Mouse (Mus musculus) kidney, adult 9 months (tissue): ENCODE results near the gene Itgb5.
A peak's percentile ranks its signal among the peaks of the same experiment; 100 is the strongest.

Experiments
- DNase-seq: peaks from one replicate; pipeline ENCODE4 v3.0.0; 2022

Itgb5 gene

DNA sequence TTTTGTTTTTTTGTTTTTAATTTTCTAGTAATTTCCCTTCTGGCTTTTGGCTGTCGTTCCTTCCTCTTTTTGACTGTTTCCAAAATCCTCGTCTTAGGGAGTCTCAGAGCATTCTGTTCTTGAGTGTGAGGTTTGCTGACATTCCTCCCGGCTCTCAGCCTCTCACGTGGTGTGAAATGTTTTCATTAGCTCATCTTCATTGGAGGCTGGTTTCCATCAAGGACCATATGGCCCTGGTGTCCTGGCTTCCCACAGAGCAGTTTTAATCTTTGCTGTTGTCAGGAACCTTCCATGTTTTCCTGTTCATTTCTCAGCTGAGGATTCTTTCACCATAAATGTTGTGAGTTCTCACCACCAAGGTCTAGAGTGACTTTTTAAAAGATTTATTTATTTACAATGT lies 50.1 kb downstream of the Itgb5 start:
- no peak for DNase-seq

DNA sequence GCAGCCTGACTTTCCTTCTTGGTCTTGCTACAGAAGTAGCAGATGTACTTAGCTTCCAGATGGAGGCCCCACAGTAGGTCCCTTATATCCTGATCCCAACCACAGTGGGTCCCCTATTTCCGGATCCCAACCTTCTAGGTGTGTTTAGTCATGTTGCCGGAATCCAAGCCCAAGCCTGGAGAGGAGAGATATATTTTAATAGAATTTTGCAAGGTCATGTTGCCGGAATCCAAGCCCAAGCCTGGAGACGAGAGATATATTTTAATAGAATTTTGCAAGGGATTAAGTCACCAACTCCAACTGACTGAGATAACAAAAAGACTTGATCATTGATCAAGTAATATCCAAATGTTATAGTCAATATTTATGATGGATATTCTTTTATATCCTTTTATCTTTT lies 51.3 kb downstream of the Itgb5 start:
- no peak for DNase-seq

- DNase-seq: peak; percentile 91
Measured at GRCm38 (mm10) chr16:33882540-33882939, 53.1 kb downstream of the Itgb5 start.

DNA sequence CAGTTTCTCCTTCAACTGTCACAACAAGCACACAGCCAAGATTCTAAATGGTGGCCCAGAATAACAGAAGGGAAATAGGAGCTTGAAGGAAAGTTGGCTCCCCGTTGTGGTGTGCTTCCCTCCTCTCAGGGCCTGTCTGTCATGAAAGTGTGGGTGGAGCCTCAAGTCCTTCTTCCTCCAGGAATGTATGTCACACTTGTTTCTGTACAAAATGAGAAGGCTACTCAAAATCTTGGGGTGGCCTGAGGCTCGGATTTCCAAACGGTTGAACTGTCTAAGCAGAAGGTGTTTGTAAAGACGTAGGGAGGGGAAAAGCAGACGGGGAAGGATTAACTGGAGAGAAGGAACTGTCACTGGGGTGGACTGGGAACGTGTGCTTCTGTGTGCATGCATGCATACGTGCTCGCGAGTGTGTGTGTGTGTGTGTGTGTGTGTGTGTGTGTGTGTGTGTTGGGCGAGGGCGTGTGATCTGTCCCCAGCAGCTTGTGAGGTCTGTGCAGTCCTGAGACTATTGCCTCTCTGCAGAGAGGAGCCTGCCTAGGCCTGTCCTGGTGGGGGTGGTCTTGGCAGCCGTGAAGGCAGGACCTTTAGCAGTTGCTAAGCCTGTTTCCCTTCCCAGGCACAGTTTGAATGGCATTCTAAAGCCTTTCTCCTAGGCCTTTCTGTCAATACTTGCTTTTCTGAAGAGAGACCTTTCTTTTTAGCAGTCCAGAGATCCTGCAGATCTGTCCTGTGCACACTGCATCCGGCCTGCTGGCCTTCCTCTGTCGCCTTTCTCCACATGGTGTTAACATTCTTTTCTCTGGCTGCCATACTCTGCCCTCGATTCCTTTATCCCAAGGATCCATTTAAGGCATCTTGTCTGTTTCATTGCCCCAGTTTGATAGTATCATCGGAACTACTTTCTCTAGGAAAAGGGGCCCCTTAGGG lies 53.8 kb downstream of the Itgb5 start:
- DNase-seq: no peak

GRCm38 (mm10) chr16:33884201-33884600 lies 54.7 kb downstream of the Itgb5 start:
- peak; percentile 70 for DNase-seq

DNA sequence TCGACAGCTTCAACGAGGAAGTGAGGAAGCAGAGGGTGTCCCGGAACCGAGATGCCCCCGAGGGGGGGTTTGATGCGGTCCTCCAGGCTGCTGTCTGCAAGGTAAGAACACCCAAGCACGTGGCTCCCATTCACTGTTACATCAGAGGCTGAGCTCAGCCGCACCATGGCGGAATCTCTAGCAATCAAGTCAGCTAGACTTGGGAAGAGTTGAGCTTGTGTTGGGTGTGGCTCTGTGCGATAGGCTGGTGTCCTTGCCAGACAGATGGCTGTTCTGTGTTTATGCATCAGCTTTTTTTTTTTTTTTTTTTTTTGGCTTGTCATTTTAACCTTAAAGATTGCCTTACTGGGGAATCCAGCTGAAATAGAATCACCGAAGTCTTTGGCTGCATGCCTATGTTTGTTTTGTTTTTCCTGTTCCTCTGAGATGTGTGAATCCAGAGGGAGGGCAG lies 55.6 kb downstream of the Itgb5 start:
- peak; percentile 58 for DNase-seq

DNA sequence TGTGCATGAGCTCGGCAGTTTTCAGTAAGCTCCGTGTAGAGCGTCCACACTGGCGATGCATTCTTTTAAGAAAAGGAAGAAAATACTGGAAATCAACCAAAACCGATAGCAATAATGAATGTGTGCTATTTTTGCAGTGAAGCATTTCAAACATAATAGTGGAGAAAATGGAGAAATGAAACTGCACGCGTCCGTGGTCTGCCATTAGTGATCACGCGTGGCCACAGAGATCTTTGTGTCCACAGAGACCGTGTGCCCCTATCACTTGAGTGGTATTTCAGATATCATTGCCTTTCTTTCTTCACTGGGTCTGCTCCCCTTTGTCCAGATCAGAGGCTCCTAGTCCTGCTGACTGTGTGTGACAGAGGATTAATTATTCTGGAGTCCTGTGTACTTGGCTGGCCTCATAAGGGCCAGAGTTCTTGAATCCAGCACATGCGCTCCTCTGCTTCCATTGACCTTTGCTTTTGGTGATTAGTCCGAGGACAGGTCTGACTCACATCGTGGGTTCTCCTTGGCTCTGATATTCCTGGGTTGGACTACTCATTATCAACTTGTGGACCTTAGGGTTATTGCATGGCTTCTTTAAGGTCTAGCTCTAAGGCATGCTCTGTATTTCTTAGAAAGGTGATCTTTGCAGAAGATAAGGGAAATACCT lies 56.3 kb downstream of the Itgb5 start:
- peak; percentile 91 for DNase-seq

GRCm38 (mm10) chr16:33886665-33887064 lies 57.2 kb downstream of the Itgb5 start:
- DNase-seq: no peak

- peak; percentile 80 for DNase-seq
Measured at GRCm38 (mm10) chr16:33887981-33888380, 58.5 kb downstream of the Itgb5 start.

- no peak for DNase-seq
Measured at GRCm38 (mm10) chr16:33889000-33889607, 59.6 kb downstream of the Itgb5 start.

DNA sequence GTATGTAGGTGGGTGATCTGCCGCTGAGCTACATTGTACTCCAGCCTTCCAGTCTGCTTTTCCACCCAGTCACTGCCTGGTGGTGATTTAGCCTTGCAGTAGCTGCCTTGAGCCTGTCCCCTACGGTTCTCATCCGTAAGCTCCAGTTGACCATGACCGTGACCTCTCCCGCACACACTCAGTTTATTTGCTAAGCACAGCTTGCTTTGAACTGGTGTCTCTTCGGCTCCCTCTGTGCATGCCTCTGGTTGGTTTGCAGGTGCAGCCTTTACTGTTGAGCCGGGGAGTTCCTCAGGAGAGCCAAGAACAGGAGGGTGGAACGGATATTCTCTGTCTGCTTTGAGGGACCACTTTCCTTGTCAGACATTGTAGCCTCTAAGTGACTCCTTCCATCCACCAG lies 61.6 kb downstream of the Itgb5 start:
- peak; percentile 55 for DNase-seq

DNA sequence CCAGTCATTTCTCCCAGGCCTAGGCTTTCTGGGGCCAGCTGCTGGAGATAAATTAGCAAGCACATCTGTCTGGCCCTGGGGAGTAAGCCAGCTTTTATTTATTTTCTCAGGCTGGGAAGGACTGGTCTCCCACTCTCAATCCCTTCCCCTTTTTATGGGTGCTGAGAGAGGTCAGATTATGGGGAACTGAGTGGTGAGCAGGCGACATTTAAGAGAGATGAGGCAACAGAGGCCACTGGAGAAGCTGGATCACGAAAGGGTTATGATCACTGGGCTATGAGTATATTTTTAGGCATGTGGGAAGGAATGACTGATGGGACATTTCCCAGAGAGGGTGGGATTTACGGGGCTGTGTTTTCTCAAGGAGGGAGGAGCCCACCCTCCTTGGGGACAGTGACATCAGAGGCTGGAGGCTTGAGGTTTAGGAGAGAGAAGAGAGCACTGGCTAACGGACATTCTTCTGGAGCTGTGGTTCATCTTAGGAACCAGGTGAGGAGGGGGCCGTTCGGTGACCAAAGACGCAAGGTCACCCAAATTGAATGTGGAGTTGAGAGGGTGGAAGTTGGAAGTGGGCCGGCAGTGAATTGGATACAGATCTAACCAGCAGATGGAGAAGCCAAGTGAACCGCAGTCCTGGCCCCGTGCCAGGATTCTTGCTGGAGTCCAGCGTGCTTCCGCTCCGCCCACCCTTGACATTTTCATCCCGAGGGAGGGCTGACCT lies 62.3 kb downstream of the Itgb5 start:
- DNase-seq: peak; percentile 94

DNA sequence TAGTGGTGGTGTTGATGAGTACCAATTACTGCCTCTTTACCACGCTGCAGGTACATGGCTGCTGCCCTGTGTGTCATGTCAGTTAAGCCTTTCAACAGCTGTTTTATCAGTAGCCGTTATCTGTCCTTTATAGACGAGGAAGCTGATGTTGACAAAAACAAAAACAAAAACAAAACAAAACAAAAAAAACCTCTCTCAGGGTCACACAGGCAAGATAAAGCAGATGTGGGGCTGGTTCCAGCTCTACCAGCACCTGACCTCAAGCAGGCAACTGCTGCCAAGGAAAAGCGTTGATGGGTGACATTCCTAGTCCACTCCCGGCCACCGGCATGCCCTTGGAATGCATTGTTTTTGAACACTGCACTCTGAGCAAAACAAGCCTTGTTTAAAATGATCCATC lies 63.1 kb downstream of the Itgb5 start:
- DNase-seq: peak; percentile 93

GRCm38 (mm10) chr16:33893796-33894195 lies 64.3 kb downstream of the Itgb5 start:
- DNase-seq: no peak

DNA sequence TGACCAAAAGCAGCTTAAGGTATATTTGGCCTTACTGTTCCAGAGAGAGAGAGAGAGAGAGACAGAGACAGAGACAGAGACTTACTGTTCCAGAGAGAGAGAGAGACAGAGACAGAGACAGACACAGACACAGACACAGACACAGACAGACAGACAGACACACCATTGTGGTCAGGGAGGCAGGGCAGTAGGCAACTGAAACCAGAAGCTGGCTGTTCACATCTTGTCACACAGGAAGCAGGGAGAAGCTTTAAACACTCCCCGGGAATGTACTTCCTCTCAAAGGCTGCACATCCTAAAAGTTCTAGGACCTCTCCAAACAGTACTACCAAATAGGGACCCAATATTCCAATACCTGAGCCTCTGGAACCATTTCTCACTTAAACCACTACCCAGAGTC lies 65.0 kb downstream of the Itgb5 start:
- DNase-seq: no peak

DNA sequence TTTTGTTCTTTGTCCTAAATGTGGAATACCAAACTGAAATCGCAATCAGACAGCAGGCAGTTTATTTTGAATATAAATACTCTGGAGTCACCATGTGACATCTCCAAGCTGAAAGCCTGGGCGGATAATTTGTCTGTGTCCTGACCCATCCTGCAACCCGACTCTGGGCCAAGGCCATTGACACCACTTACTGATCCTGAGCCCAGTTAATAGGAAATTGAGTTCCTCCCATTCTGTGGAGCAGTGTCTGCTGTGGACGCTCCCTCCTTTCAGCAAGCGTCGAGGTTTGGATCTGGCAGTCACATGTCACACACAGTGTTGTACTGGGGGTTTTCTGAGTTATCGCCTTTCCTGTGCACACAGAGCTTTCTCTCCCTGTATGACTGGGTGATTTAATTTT lies 66.2 kb downstream of the Itgb5 start:
- peak; percentile 81 for DNase-seq

- DNase-seq: no peak
Measured at GRCm38 (mm10) chr16:33896801-33897200, 67.3 kb downstream of the Itgb5 start.

DNA sequence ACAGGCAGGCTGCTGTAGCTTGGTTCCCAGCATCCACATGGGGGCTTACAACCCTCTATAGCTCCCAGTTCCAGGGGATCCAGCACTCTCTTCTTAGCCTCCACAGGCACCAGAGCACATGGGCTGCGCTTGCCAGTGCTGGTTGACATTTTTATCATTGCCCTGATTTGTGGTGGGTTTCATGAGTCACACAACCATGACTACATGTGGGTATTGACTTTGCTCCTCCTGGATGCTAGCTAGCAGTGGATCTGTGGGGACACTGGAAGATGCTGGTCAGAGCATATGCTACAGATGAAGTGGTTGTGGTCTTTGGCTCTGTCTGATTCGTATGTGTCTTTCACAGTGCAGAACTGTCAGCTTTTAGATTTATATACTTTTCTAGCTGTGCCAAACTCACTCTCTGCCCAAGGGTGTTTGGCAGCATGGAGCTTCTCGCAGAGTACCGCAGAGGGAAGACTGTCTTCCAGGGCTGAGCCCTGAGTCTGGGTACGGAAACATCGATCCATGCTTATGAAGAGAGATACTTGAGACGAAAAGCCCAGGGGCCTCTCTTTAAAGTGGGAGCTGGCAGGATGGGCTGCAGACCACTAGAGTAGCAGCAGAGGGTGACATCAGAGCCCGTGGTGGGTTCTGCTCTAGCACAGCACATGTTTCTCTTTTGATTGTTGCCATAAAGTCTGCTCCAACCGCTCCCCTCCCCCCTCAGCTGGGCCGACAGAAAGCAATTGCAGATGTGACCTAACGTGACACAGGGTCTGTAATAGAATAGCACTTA lies 74.4 kb downstream of the Itgb5 start:
- DNase-seq: no peak

DNA sequence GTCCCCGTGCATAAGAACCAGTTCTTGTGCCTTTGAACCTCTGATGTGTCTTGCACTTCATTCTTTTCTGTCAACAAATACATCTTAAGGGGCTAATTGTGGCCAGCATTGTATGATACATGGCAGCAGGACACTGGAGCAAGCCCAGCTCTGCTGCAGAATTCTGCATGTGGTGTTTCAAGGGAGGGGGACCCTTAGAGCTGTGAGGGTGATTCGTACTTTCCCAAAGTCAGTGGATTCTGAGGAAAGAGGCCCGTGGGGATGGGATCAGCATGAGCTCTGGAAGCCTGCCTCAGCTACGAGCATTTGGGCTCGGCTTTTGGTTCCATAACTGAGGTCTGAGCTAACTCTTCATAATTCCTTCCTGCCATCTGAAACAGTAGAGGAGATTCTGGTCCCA lies 75.1 kb downstream of the Itgb5 start:
- DNase-seq: no peak

GRCm38 (mm10) chr16:33908239-33908638 lies 78.8 kb downstream of the Itgb5 start:
- DNase-seq: no peak

DNA sequence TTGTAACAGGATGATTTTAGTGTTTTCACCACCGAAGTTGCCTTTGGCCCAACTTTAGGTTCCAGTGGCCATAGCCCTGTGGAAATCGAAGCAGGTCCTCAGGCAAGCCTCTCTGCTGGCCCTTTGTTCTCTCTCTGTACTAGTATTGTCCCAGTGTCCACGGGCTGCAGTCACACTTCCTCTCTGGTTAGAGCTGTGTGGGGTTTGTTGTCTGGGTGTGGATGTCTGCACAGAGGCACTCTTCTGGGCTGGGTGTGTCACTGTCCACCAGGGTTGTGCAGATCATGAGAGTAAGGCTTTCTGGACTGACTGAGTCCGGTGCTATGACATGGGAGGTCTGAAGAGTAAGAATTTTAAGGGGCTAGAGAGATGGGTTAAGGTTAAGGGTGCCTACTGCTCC lies 85.5 kb downstream of the Itgb5 start:
- DNase-seq: no peak
